25 mouse cellular contexts compared by ENCODE assay signal in genomic region chr3:30868625-30869024, GRCm38 (mm10).
"Had no signal": no experiment of that assay in that cellular context is flagged by ENCODE, and none has a peak within 500 bp of the region (broad histone marks: within the 10 kb centered on the region; RNA-seq: fewer than 3 reads in every experiment).

No protein-coding gene starts in this region.

- DNase-seq: gastrocnemius, adult 2 months; gastrocnemius, postnatal 14 days; gastrocnemius, postnatal 36 days; heart, adult 18-20 months; heart, postnatal 14 days; heart, postnatal 36 days; kidney, adult 18-20 months; kidney, adult 8-10 months; kidney, postnatal 10 days; layer of hippocampus, adult 9-11 months; layer of hippocampus, postnatal 36 days; left cerebral cortex, postnatal 4 days had no signal

- H3K9ac ChIP-seq: heart, embryonic 13.5 days; heart, embryonic 15.5 days; hindbrain, embryonic 13.5 days; hindbrain, embryonic 15.5 days; intestine, embryonic 15.5 days; limb, embryonic 13.5 days; limb, embryonic 15.5 days; liver, embryonic 12.5 days; liver, embryonic 14.5 days had no signal

- H3K4me1 ChIP-seq: heart, embryonic 15.5 days; hindbrain, embryonic 13.5 days; hindbrain, embryonic 15.5 days; intestine, embryonic 15.5 days; limb, embryonic 13.5 days; limb, embryonic 15.5 days; liver, embryonic 12.5 days had no signal

- H3K36me3 ChIP-seq: heart, embryonic 10.5 days; heart, embryonic 13.5 days; heart, embryonic 15.5 days; hindbrain, embryonic 13.5 days; hindbrain, embryonic 15.5 days; intestine, embryonic 15.5 days; limb, embryonic 13.5 days; limb, embryonic 15.5 days; liver, embryonic 12.5 days had no signal

- H3K9me3 ChIP-seq: heart, embryonic 10.5 days; heart, embryonic 13.5 days; heart, embryonic 15.5 days; hindbrain, embryonic 13.5 days; hindbrain, embryonic 15.5 days; intestine, embryonic 15.5 days; limb, embryonic 13.5 days; limb, embryonic 15.5 days; liver, embryonic 12.5 days had no signal

- H3K4me3 ChIP-seq: gastrocnemius, adult 2 months; heart, embryonic 10.5 days; heart, embryonic 13.5 days; heart, embryonic 15.5 days; hindbrain, embryonic 13.5 days; hindbrain, embryonic 15.5 days; intestine, embryonic 15.5 days; limb, embryonic 13.5 days; limb, embryonic 15.5 days; liver, embryonic 12.5 days had no signal

- H3K27me3 ChIP-seq: heart, embryonic 13.5 days; heart, embryonic 15.5 days; hindbrain, embryonic 13.5 days; hindbrain, embryonic 15.5 days; intestine, embryonic 15.5 days; limb, embryonic 13.5 days; limb, embryonic 15.5 days; liver, embryonic 12.5 days had no signal

- ATAC-seq: hindbrain, postnatal 0 days; inflammation-experienced regulatory T-cells, adult 6 months; intestine, embryonic 15.5 days; intestine, postnatal 0 days; liver, embryonic 12.5 days had no signal

- H3K4me2 ChIP-seq: heart, embryonic 13.5 days; heart, embryonic 15.5 days; hindbrain, embryonic 13.5 days; hindbrain, embryonic 15.5 days; intestine, embryonic 15.5 days; limb, embryonic 13.5 days; limb, embryonic 15.5 days; liver, embryonic 12.5 days had no signal

- H3K27ac ChIP-seq: gastrocnemius, adult 2 months; heart, embryonic 10.5 days; heart, embryonic 13.5 days; heart, embryonic 15.5 days; hindbrain, embryonic 13.5 days; hindbrain, embryonic 15.5 days; hindbrain, postnatal 0 days; intestine, embryonic 15.5 days; limb, embryonic 13.5 days; limb, embryonic 15.5 days; liver, embryonic 12.5 days; liver, embryonic 14.5 days had no signal
